Mouse (Mus musculus): ENCODE data around the gene Acat1. TPM values are rescaled to one million over a fixed set of nuclear protein-coding genes. Genes with fewer than 3 reads are reported as not detected.

Gene Acat1
- polyA plus RNA-seq, 1 experiment from 2014 or later = 132 TPM

GRCm38 (mm10) chr9:53596971-53597600 lies 13.1 kb downstream of the Acat1 start:
- no peaks in the 10 kb centered on the region for H3K9me3 ChIP-seq (replicated peaks)
- no peaks in the 10 kb centered on the region for H3K4me1 ChIP-seq
- peaks cover 32% of the 10 kb centered on the region for H3K36me3 ChIP-seq (ENCODE audit: poor library complexity, severe bottlenecking)
- WGBS = 91% methylated on average over 4 of the region's 4 CpGs
- no peak overlapping the region for H3K9ac ChIP-seq
- no peaks in the 10 kb centered on the region for H3K27me3 ChIP-seq
- H3K4me2 ChIP-seq = no peak overlapping the region
- no peak overlapping the region for H3K4me3 ChIP-seq
- ATAC-seq = no peak
- H3K27ac ChIP-seq = no peak overlapping the region

DNA sequence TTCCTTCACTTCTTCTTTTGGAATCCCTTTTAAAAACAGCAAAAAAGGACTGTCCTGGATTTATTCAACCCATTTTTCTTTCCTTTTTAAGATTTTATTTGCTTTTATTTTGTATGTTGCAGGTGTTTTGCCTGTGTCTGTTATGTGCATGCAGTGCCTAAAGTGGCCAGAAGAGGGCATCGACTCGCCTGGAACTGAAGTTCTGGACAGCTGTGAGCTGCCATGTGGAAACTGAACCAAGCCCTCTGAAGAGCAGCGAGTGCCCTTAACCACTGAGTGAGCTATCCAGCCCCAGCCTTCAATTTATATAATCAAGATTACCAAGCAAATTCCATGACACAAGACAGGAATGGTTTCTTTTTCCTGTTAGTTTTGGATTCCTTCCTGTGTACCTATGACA lies 15.4 kb downstream of the Acat1 start:
- H3K9me3 ChIP-seq (replicated peaks) = no peaks in the 10 kb centered on the region
- H3K27me3 ChIP-seq = no peaks in the 10 kb centered on the region
- no peaks in the 10 kb centered on the region for H3K4me1 ChIP-seq
- no peak overlapping the region for H3K27ac ChIP-seq
- no peak overlapping the region for H3K9ac ChIP-seq
- no peak for ATAC-seq
- peaks cover 54% of the 10 kb centered on the region for H3K36me3 ChIP-seq (ENCODE audit: poor library complexity, severe bottlenecking)
- 8% methylated on average over 3 of the region's 3 CpGs for WGBS
- no peak overlapping the region for H3K4me3 ChIP-seq
- H3K4me2 ChIP-seq = no peak overlapping the region

DNA sequence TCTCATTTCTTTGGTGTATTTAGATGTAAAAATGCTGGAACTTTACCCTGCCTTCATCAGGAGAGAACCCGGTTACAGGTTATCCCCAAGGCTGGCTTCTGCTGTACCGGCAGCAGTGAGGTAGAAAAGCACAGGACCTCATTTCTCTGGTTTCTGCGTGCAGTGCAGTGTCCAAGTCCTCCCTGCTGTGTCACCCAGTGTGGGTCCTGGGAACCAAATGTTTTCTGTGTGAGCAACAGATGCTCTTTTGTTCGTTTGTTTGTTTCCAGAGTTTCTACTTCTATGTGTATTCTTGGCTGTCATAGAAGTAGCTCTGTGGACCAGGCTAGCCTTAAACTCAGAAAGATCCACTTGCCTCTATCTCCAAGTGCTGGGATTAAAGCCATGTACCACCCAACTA lies 28.3 kb downstream of the Acat1 start:
- H3K4me1 ChIP-seq = no peaks in the 10 kb centered on the region
- no peaks in the 10 kb centered on the region for H3K9me3 ChIP-seq (replicated peaks)
- WGBS = 84% methylated on average over 4 of the region's 4 CpGs
- no peaks in the 10 kb centered on the region for H3K27me3 ChIP-seq
- no peak for ATAC-seq
- H3K36me3 ChIP-seq (ENCODE audit: poor library complexity, severe bottlenecking) = peaks cover 82% of the 10 kb centered on the region
- H3K9ac ChIP-seq = no peak overlapping the region
- H3K4me2 ChIP-seq = no peak overlapping the region
- H3K27ac ChIP-seq = no peak overlapping the region
- H3K4me3 ChIP-seq = no peak overlapping the region

DNA sequence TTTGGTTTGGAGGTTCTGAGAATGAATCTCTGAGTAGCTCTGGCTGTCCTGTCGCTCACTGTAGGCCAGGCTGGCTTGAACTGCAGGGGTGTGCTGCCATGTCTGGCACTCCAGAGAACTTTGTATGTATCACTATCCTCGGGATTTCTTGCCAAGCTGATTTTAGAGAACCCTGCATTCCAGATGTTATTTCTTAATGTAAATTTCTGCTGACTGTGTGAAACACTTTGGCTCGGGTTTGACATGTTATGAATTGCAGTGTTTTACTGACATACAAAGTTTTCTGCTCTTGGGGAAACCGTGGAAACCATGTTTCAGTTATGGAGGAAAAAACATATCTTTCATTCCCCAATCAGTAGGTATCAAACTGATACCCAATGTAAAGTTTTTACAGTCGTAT lies 34.5 kb downstream of the Acat1 start:
- peaks cover 62% of the 10 kb centered on the region for H3K36me3 ChIP-seq (ENCODE audit: poor library complexity, severe bottlenecking)
- H3K4me1 ChIP-seq = no peaks in the 10 kb centered on the region
- WGBS = 87% methylated on average over 5 of the region's 5 CpGs
- no peak overlapping the region for H3K27ac ChIP-seq
- no peaks in the 10 kb centered on the region for H3K27me3 ChIP-seq
- H3K4me3 ChIP-seq = no peak overlapping the region
- no peaks in the 10 kb centered on the region for H3K9me3 ChIP-seq (replicated peaks)
- H3K4me2 ChIP-seq = no peak overlapping the region
- ATAC-seq = no peak
- H3K9ac ChIP-seq = no peak overlapping the region

GRCm38 (mm10) chr9:53572516-53573307 lies 37.5 kb downstream of the Acat1 start:
- no peaks in the 10 kb centered on the region for H3K4me1 ChIP-seq
- H3K27ac ChIP-seq = no peak overlapping the region
- H3K9ac ChIP-seq = no peak overlapping the region
- no peak for ATAC-seq
- no peak overlapping the region for H3K4me3 ChIP-seq
- H3K27me3 ChIP-seq = no peaks in the 10 kb centered on the region
- no peaks in the 10 kb centered on the region for H3K9me3 ChIP-seq (replicated peaks)
- H3K36me3 ChIP-seq (ENCODE audit: poor library complexity, severe bottlenecking) = peaks cover 57% of the 10 kb centered on the region
- WGBS = 94% methylated on average over 7 of the region's 7 CpGs
- H3K4me2 ChIP-seq = no peak overlapping the region

DNA sequence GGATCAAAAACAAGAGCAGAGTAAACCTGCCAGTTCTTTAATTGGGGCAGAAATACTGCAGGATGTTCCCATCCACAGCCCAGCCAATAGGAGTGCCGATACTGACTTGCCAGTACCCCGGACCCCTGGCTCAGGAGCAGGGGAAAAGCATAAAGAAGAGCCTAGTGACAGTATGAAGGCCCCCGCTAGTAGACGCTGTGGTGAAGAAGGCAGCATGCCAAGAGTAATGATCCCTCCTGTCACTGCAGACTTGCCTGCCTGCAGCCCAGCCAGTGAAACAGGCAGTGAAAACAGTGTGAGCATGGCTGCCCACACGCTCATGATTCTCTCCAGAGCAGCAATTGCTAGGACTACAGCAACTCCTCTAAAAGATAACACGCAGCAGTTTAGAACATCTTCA lies 39.5 kb downstream of the Acat1 start:
- Histone ChIP-seq H3K27ac (no peak overlapping the region), H3K27me3 (no peaks in the 10 kb centered on the region), H3K9ac (no peak overlapping the region), H3K36me3 (ENCODE audit: poor library complexity, severe bottlenecking) (peaks cover 66% of the 10 kb centered on the region), H3K9me3 (replicated peaks) (no peaks in the 10 kb centered on the region), H3K4me3 (no peak overlapping the region), H3K4me1 (no peaks in the 10 kb centered on the region), H3K4me2 (no peak overlapping the region)
- ATAC-seq = no peak
- WGBS = 83% methylated on average over 6 of the region's 6 CpGs

DNA sequence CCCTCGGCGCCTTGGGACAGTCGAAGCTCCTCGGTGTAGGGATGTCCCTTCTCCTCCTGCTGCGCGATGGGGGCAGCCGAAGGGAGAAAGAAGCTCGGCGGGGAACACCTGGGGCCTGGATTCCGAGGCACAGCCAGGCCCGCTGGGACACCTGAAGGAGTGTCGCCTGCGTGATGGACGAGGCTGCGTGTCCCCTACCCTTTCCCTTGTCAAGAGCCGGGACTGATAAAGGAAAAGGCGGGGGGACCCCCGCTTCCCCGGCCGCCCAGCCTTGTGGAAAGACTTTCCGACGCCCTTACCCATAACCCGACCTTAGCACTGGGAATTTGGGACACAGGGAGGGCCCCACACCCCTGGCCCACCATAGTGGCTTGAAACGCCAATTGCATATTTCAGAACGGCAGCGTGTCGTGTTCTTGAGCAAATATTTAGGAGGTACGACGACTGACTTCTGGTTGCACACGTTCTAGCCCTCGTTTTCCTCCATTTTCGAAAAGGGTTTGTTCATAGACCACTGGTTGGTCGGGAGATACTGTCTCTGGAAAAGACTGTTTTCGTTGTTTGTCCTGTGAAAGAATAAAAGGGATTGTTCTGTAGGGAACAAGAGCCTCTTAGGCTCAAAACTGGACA lies 72.7 kb downstream of the Acat1 start:
- WGBS = under 1% methylated on average over 31 of the region's 34 CpGs
- no peak for ATAC-seq
- peak overlapping the region; percentile 92 for H3K27ac ChIP-seq
- peak overlapping the region; percentile 95 for H3K4me2 ChIP-seq
- H3K9ac ChIP-seq = peak overlapping the region; percentile 94
- peaks cover 32% of the 10 kb centered on the region for H3K4me1 ChIP-seq
- 0 out of 2 replicates have a peak, but pooled peaks cover 5% of the 10 kb centered on the region for H3K36me3 ChIP-seq (ENCODE audit: poor library complexity, severe bottlenecking)
- no peaks in the 10 kb centered on the region for H3K27me3 ChIP-seq
- peak overlapping the region; percentile 93 for H3K4me3 ChIP-seq
- no peaks in the 10 kb centered on the region for H3K9me3 ChIP-seq (replicated peaks)

DNA sequence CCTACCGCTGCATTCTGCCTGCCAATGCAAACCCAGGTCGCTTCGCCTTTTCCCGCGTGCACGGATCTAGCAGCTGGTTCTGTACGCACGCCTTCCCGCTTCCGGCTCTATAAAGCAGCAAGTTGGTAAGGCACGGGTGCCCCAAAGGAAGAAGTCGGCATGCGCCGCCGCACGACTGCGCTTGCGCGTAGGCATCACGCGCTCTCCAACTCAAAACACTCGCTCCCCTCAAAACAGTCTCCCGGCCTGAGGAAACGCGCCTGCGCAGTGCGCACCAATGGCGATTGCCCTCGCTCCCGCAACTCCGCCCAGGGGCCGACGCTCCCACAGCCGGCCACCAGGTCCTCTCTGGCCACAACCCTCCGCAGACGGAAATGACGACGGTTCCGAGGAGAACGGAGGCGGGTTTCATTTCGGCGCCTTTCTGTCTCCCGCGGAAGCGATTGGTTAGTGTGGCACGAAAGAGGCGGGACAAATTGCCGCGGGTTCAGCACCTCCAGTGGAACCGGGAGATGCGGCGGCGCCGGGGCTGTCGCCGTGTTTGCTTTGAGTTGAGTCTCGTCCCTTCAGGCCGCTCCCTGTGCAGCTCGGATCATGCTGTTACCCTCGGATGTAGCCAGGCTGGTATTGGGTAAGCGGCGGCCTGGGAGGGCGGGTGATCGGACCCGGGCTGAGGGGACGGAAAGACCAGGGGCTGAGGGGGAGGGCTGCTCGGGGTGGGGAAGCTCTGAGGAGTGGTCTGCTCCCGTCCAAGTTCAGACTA lies 73.4 kb downstream of the Acat1 start, which contains the start of the genes Atm and Npat:
TSS of gene Atm (minus strand) at position 183 of the 763 bp plus-strand sequence.
TSS of gene Npat (plus strand) at position 490 of the 763 bp plus-strand sequence.
- 0 out of 2 replicates have a peak, but pooled peaks cover 5% of the 10 kb centered on the region for H3K36me3 ChIP-seq (ENCODE audit: poor library complexity, severe bottlenecking)
- H3K4me3 ChIP-seq = peak within 1 kb of the TSS; percentile 93
- ATAC-seq = peak; percentile 99
- no peaks in the 10 kb centered on the region for H3K27me3 ChIP-seq
- H3K4me1 ChIP-seq = peaks cover 32% of the 10 kb centered on the region
- H3K4me2 ChIP-seq = peak within 1 kb of the TSS; percentile 95
- under 1% methylated on average over 69 of the region's 69 CpGs for WGBS
- H3K9me3 ChIP-seq (replicated peaks) = no peaks in the 10 kb centered on the region
- H3K27ac ChIP-seq = peak within 1 kb of the TSS; percentile 92
- H3K9ac ChIP-seq = peak within 1 kb of the TSS; percentile 94

- 19% methylated on average over 17 of the region's 17 CpGs for WGBS
- peaks cover 14% of the 10 kb centered on the region for H3K36me3 ChIP-seq (ENCODE audit: poor library complexity, severe bottlenecking)
Observed at GRCm38 (mm10) chr9:53535416-53536320, 74.5 kb downstream of the Acat1 start.

More at GRCm38 (mm10) chr9:53535416-53536320, 74.5 kb downstream of the Acat1 start:
- Histone ChIP-seq H3K9ac (peak overlapping the region; percentile 75), H3K4me1 (peaks cover 32% of the 10 kb centered on the region), H3K4me2 (peak overlapping the region; percentile 88), H3K9me3 (replicated peaks) (no peaks in the 10 kb centered on the region), H3K4me3 (peak overlapping the region; percentile 93), H3K27ac (peak overlapping the region; percentile 80), H3K27me3 (no peaks in the 10 kb centered on the region)
- no peak for ATAC-seq

Measured in forebrain, embryonic 13.5 days (tissue).